Mouse (Mus musculus): ENCODE results near the gene Ackr2. TPM values are rescaled to one million over a fixed set of nuclear protein-coding genes. Genes with fewer than 3 reads are reported as not detected.

Gene Ackr2
- not detected for polyA plus RNA-seq (2017; shearing (Covaris generic))

GRCm38 (mm10) chr9:121898245-121898644 is at the start of gene Ackr2:
Gene Ackr2, plus strand, starts transcription at chr9:121898355.

GRCm38 (mm10) chr9:121858153-121858488 is 40.0 kb upstream of the Ackr2 start, which contains the start of gene Higd1a:
Gene Higd1a, minus strand, starts transcription at chr9:121858362.

GRCm38 (mm10) chr9:121916102-121916501 is 17.9 kb downstream of the Ackr2 start, which contains the start of gene Cyp8b1:
Gene Cyp8b1, minus strand, starts transcription at chr9:121916305.

GRCm38 (mm10) chr9:121950418-121951113 is 52.4 kb downstream of the Ackr2 start, which contains the start of gene Fam198a:
Gene Fam198a, plus strand, starts transcription at chr9:121950988.

Other genes starting within 250 kb of the Ackr2 start
- 19.0 TPM for gene Sec22c, start 192.9 kb upstream of the Ackr2 start, polyA plus RNA-seq (2017; shearing (Covaris generic))
- 18.1 TPM for gene Ss18l2, start 188.0 kb upstream of the Ackr2 start, polyA plus RNA-seq (2017; shearing (Covaris generic))
- 165 TPM for gene Nktr, start 179.2 kb upstream of the Ackr2 start, polyA plus RNA-seq (2017; shearing (Covaris generic))
- 0.35 TPM for gene Zfp651, start 139.0 kb upstream of the Ackr2 start, polyA plus RNA-seq (2017; shearing (Covaris generic))
- not detected for gene Klhl40, start 120.7 kb upstream of the Ackr2 start, polyA plus RNA-seq (2017; shearing (Covaris generic))
- gene Hhatl, start 105.8 kb upstream of the Ackr2 start, polyA plus RNA-seq (2017; shearing (Covaris generic)) = not detected
- gene Ccdc13, start 58.9 kb upstream of the Ackr2 start, polyA plus RNA-seq (2017; shearing (Covaris generic)) = not detected
- 110 TPM for gene Higd1a, start 40.0 kb upstream of the Ackr2 start, polyA plus RNA-seq (2017; shearing (Covaris generic))
- not detected for gene Cyp8b1, start 17.9 kb downstream of the Ackr2 start, polyA plus RNA-seq (2017; shearing (Covaris generic))
- gene Fam198a, start 52.6 kb downstream of the Ackr2 start, polyA plus RNA-seq (2017; shearing (Covaris generic)) = not detected
- gene Pomgnt2, start 98.8 kb downstream of the Ackr2 start, polyA plus RNA-seq (2017; shearing (Covaris generic)) = not detected
- 93.4 TPM for gene Snrk, start 218.9 kb downstream of the Ackr2 start, polyA plus RNA-seq (2017; shearing (Covaris generic))